Mouse (Mus musculus) E14TG2a.4 (cell line): Measurements from ENCODE around the gene Son.

Experiments used
- CTCF ChIP-seq: conservative IDR thresholded peaks from 2 replicates; pipeline ENCODE4 v1.5.1; 2014; ENCODE audit warnings: low read length
- NANOG ChIP-seq: IDR thresholded peaks from 2 replicates; pipeline ENCODE4 v1.6.1; 2014; ENCODE audit warnings: borderline replicate concordance, low read length, mixed read lengths
- POU5F1 ChIP-seq: IDR thresholded peaks from 2 replicates; pipeline ENCODE4 v1.6.1; 2014; ENCODE audit warnings: low read length, borderline replicate concordance

GRCm38 (mm10) chr16:91685526-91685925 lies 38.2 kb downstream of the Son start:
- no peak for TF ChIP-seq CTCF
- TF ChIP-seq POU5F1 = no peak
- no peak for TF ChIP-seq NANOG
